Mouse (Mus musculus) frontal cortex, adult 2 months (tissue): Measurements from ENCODE around the gene Zfp280b. TPM values are rescaled to one million over a fixed set of nuclear protein-coding genes. Genes with fewer than 3 reads are reported as not detected.

Source experiments
- polyA plus RNA-seq: library from polyadenylated mRNA; depleted of rRNA; stranded (reverse); fragments of >200 nt; gene quantifications from 2 replicates; pipeline ENCODE4 v1.2.3, GENCODE M21; 2012; rRNA removed

The Zfp280b gene
- polyA plus RNA-seq, 1 experiment, result 8.8 TPM

Other genes starting within 250 kb of the Zfp280b start
- gene Gstt1, start 234.1 kb upstream of the Zfp280b start, polyA plus RNA-seq, result 29.8 and 39.9 TPM in 2 replicates
- not detected in 2 replicates for gene Gstt4, start 210.1 kb upstream of the Zfp280b start, polyA plus RNA-seq
- gene Gstt2, start 195.2 kb upstream of the Zfp280b start, polyA plus RNA-seq, result 17.8 and 20.9 TPM in 2 replicates
- 1,072 and 1,398 TPM in 2 replicates for gene Mif, start 172.4 kb upstream of the Zfp280b start, polyA plus RNA-seq
- gene Derl3, start 139.2 kb upstream of the Zfp280b start, polyA plus RNA-seq, result 5.3 and 6.5 TPM in 2 replicates
- gene Smarcb1, start 111.0 kb upstream of the Zfp280b start, polyA plus RNA-seq, result 82.1 and 89.4 TPM in 2 replicates
- gene Chchd10, start 99.5 kb upstream of the Zfp280b start, polyA plus RNA-seq, result 453 and 546 TPM in 2 replicates
- gene Mmp11, start 96.2 kb upstream of the Zfp280b start, polyA plus RNA-seq, result 2.3 and 2.5 TPM in 2 replicates
- 0.16 and 0.36 TPM in 2 replicates for gene Gm867, start 92.0 kb upstream of the Zfp280b start, polyA plus RNA-seq
- not detected in 2 replicates for gene Vpreb3, start 89.6 kb upstream of the Zfp280b start, polyA plus RNA-seq
- gene Gm5134, start 78.1 kb upstream of the Zfp280b start, polyA plus RNA-seq, result 0.23 and 0.36 TPM in 2 replicates
- gene Slc5a4b, start 78.3 kb downstream of the Zfp280b start, polyA plus RNA-seq, result not detected in 2 replicates
- gene Slc5a4a, start 114.8 kb downstream of the Zfp280b start, polyA plus RNA-seq, result 0.06 and 0.16 TPM in 2 replicates
- gene Prmt2, start 205.2 kb downstream of the Zfp280b start, polyA plus RNA-seq, result 91.5 and 98.4 TPM in 2 replicates
- 241 and 271 TPM in 2 replicates for gene S100b, start 221.2 kb downstream of the Zfp280b start, polyA plus RNA-seq